Mouse (Mus musculus) heart, postnatal 10 days (tissue): Measurements from ENCODE around the gene Cpeb3. TPM values are rescaled to one million over a fixed set of nuclear protein-coding genes. Genes with fewer than 3 reads are reported as not detected.

ENCODE experiments used
- DNase-seq, 2 experiments: peaks; one replicate each; pipeline ENCODE4 v3.0.0; 2021
- intact Hi-C: fragments of 180-260 bp; cut with DNase I; formaldehyde crosslinking; loops from one replicate; pipeline ENCODE4 v1.15.1; 2025
- total RNA-seq, 2 experiments: library from RNA; stranded (reverse); gene quantifications; 2 replicates each; pipeline ENCODE4 v1.2.3; 2021

Gene Cpeb3
- total RNA-seq, 2 experiments from 2014 or later, result 58.2 to 58.4 TPM

DNA sequence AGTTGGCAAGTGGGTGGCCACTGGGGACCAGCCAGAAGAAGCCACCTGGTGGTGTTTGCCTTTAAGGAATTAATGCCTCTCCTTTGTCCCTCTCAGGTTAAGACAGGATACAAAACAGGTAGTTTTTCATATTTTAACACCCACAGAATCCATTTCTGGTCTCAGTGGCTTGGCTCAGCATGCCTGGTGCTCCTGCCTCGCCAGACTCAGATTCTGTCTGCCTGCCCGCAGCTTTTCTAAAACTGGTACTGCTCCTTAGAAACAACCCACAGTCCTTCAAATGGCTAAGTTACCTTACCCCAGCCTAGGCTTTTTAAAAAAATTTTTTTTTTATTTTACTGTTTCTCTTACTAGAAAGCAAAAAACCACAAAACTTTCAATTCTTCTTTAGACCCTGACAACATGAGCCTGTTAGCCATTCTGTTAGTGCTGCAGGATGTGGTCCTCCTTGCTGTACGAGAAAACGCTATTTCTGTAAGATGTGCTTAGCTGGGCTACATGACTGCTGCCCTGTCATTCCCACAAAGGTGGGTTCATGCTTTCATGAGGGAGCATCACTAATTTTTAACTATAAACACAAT lies 152.3 kb downstream of the Cpeb3 start:
- intact Hi-C loops, result no loop called here
- DNase-seq, result no peak

GRCm38 (mm10) chr19:37050643-37051345 lies 157.6 kb downstream of the Cpeb3 start:
- DNase-seq, result peak; percentile 72 to 83
- intact Hi-C loops, result loop anchor here (1.0 to 2.0 kb wide), 2 partner anchors 158 to 215 kb away; partner anchors contain the start of gene Cpeb3

GRCm38 (mm10) chr19:37048507-37048906 lies 159.9 kb downstream of the Cpeb3 start:
- intact Hi-C loops, result no loop called here

DNA sequence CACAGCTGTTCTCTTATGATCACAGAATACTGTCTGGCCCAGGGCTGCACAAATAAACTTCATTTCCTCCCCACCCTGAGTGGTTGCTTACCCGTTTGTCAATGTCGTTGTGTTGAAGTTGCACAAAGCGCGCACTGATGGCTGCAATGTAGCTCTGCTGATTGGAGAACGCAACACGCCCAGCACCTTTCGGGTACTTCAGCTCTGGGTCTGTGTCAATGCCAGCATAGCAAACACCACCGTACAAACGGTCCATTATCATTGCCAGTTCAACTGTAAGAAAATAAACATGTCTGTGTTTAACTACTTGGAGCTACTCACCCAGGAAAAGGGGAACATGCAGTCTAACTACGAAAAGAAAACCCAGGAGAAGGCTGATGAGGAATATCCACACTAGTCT lies 164.0 kb downstream of the Cpeb3 start:
- no peak for DNase-seq
- intact Hi-C loops, result no loop called here

More at GRCm38 (mm10) chr19:37048507-37048906, 159.9 kb downstream of the Cpeb3 start:
- no peak for DNase-seq

DNA sequence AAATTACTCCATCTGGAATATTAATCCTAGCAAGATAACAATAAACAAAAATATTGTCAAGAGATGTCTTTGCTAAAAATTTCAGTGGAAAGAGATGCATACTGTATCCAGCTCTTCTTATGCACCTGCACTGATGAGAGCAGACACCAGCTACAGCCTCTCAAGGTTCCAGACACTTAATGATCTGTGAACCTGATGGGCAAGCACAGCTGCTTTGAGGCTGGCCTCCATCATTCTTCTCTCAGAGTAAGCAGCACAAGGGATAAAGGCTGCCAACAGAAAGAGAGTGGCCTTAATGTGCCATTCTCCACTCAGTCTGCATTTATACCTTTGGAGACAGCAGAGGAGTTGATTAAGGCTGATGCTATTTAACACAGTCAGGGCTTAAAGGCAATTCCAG lies 167.5 kb downstream of the Cpeb3 start:
- no peak for DNase-seq
- intact Hi-C loops, result no loop called here

GRCm38 (mm10) chr19:37032364-37032763 lies 176.0 kb downstream of the Cpeb3 start:
- intact Hi-C loops, result no loop called here
- no peak for DNase-seq

DNA sequence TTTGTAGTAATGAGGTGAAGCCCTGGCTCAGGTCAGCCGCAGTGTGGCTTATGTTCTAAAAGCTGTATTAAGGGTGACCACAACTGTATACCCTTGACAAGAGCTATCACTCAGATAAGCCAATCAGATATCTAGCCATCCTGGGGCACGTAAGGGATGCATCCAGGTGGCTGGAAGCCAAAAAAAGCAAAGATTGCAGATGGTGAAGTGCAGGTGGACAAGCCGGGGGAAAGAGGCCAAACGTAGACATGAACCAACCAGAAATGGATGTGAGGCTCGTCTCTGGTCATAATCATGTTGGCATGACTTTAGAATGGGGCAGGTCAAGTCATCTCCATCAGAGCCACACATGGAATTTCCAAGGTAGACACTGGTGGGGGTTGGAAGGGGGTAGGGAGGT lies 177.0 kb downstream of the Cpeb3 start:
- intact Hi-C loops, result no loop called here
- DNase-seq, result no peak

DNA sequence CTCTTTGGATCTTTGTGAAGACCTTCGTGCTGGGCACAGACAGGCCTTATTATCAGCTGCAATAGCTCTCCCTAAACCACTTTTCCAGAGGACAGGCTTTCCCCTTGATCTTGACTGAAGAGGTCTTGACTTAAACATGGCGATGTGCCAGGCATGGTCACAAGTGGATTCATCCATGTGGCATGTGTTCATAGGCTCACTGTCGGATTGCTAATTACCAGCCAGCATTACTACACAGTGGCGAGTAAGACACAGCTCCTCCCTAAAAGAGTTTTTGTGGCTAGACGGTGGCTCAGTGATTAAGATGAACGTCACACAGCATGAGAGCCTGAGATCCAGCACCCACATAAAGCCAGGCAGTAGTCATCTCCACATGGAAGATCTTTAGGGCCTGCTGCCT lies 178.6 kb downstream of the Cpeb3 start:
- no peak for DNase-seq
- intact Hi-C loops, result no loop called here

GRCm38 (mm10) chr19:37026408-37026807 lies 182.0 kb downstream of the Cpeb3 start:
- peak; percentile 44 to 47 for DNase-seq
- intact Hi-C loops, result no loop called here

GRCm38 (mm10) chr19:37025839-37026319 lies 182.5 kb downstream of the Cpeb3 start:
- peak; percentile 20 to 31 for DNase-seq
- intact Hi-C loops, result no loop called here

GRCm38 (mm10) chr19:37022146-37022545 lies 186.3 kb downstream of the Cpeb3 start:
- intact Hi-C loops, result no loop called here

GRCm38 (mm10) chr19:37020951-37021350 lies 187.4 kb downstream of the Cpeb3 start:
- peak; percentile 48 to 49 for DNase-seq
- intact Hi-C loops, result no loop called here

More at GRCm38 (mm10) chr19:37022146-37022545, 186.3 kb downstream of the Cpeb3 start:
- no peak for DNase-seq

DNA sequence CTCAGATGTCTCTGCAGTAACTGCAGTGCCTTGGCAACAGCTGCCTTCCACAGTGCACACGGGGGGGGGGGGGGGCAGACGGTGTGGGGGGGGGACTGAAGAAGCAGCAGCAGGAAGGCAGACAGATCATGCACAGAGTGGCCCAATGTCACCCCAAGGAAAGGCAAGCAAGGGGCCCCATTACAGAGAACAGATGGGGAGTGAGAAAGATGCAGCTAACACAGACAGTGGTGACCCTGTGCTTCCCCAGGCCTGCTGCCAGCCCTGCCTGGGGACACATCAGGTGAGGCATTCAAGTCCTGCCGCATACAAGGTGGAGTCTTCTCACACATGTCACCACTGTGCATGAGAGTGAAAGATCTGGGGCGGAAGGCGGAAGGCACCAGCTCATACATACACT lies 187.9 kb downstream of the Cpeb3 start:
- intact Hi-C loops, result no loop called here
- DNase-seq, result peak; percentile 12 to 18

DNA sequence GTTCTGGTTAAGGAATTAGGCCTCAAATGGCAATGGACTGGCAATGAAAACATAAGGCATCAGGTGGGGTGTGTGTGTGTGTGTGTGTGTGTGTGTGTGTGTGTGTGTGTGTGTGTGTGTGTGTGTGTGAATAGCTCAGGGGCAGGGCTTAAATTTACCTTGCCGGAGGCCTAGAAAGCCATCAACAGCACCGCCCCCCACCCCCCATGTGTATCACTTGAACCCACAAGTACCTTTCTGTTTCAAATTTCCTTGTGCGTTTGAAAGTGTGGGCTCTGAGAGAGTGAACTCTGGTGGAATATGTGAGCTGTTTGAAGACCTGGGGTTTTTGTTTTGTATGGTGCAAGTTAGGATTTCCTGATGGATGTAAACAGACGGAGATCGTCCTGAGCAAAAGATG lies 189.5 kb downstream of the Cpeb3 start:
- intact Hi-C loops, result no loop called here
- DNase-seq, result no peak

DNA sequence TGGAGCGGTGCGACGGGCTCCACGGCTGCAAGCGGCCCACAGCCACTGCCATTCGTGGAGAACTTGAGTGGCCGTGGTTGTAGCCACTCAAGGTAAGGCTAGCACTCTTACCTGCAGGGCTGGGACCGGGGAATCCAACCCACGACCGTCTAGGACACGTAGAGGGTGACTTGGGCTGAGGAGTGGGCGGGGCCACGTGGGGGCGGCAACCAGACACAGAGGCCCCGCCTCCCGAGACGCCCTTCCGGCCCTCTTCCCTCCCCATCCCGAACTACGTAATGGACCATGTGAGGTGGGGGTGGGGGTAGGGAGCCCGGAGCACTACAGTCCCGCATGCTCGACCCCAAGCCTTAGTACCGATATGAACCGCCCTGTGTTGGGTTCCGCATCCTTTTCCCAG lies 190.0 kb downstream of the Cpeb3 start:
- DNase-seq, result peak; percentile 20 to 41
- intact Hi-C loops, result no loop called here

GRCm38 (mm10) chr19:37016890-37017289 lies 191.5 kb downstream of the Cpeb3 start:
- DNase-seq, result no peak
- intact Hi-C loops, result no loop called here

GRCm38 (mm10) chr19:37014173-37014939 lies 194.0 kb downstream of the Cpeb3 start:
- intact Hi-C loops, result no loop called here
- DNase-seq, result no peak

- no peak for DNase-seq
- intact Hi-C loops, result no loop called here
Measured at GRCm38 (mm10) chr19:37013461-37013860, 194.9 kb downstream of the Cpeb3 start.

DNA sequence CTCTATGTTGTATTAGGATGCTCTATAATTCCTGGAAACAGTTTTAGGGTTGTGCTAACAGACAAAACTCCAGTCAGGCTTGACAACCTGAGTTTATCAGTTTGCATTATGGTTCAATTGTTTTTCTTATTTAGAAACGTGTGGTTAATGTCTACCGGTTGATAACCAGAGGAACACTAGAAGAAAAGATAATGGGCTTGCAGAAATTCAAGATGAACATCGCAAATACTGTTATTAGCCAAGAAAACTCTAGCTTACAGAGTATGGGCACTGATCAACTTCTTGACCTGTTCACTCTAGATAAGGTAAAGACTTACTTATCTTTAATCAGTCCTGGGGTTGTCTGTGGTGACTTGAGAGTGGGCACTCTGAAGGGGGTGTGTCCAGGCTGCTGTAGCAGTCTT lies 198.5 kb downstream of the Cpeb3 start:
- DNase-seq, result no peak
- intact Hi-C loops, result no loop called here

DNA sequence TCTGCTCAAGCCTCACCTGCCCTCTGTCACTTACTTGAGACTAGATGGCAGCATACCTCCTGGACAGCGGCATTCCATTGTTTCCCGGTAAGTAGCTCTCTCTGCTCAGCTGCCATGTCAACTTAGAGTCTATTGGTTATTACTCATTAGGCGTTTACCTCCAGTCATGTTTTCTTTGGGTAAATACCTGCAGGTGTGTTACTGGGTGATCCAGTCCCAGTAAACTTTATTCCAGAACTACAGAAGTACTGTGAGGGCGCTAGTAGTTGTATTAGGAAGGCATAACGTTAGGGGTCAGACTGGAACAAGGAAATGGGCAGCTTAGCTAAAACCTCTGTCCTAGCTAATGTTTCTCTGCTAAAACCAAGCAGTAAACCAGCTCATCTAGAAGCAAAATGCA lies 203.8 kb downstream of the Cpeb3 start:
- no peak for DNase-seq
- intact Hi-C loops, result no loop called here
